Mouse (Mus musculus) adrenal gland, postnatal 4 days (tissue): ENCODE data around the gene 1700029I15Rik. TPM values are rescaled to one million over a fixed set of nuclear protein-coding genes. Genes with fewer than 3 reads are reported as not detected.
"Not testable (repeated sequence)": the region's sequence is repeated elsewhere in the genome, so short reads cannot be mapped to it uniquely, and the experiment has no call there.

Experiments used
- DNase-seq, 2 experiments: peaks; one replicate each; pipeline ENCODE4 v3.0.0; 2021 to 2022; ENCODE audit warnings: low spot score in 2 of 2, mixed read lengths in 2 of 2
- total RNA-seq, 2 experiments: library from RNA; stranded (reverse); gene quantifications; 2 replicates each; pipeline ENCODE4 v1.2.3; 2021

1700029I15Rik gene
- total RNA-seq, 2 experiments from 2014 or later: 13.8 to 13.9 TPM

- DNase-seq: no peak
Measured at GRCm38 (mm10) chr2:92391116-92391515, 8.8 kb downstream of the 1700029I15Rik start.

GRCm38 (mm10) chr2:92391703-92392317, 9.5 kb downstream of the 1700029I15Rik start:
- no peak for DNase-seq

GRCm38 (mm10) chr2:92392318-92393264, 10.3 kb downstream of the 1700029I15Rik start:
- DNase-seq: no peak

- DNase-seq: no peak
Measured at GRCm38 (mm10) chr2:92395535-92395934, 13.2 kb downstream of the 1700029I15Rik start.

GRCm38 (mm10) chr2:92397436-92397835, 15.1 kb downstream of the 1700029I15Rik start:
- DNase-seq: no peak

GRCm38 (mm10) chr2:92399877-92400276, 17.5 kb downstream of the 1700029I15Rik start:
- DNase-seq: not testable (repeated sequence)

- no peak for DNase-seq
Measured at GRCm38 (mm10) chr2:92400682-92401081, 18.3 kb downstream of the 1700029I15Rik start.

- DNase-seq: no peak
Measured at GRCm38 (mm10) chr2:92401091-92401561, 18.8 kb downstream of the 1700029I15Rik start, which contains the start of gene Mapk8ip1. TSS of gene Mapk8ip1 (minus strand) at chr2:92401263.

- no peak for DNase-seq
Measured at GRCm38 (mm10) chr2:92402591-92403326, 20.4 kb downstream of the 1700029I15Rik start.

GRCm38 (mm10) chr2:92403776-92404319, 21.5 kb downstream of the 1700029I15Rik start:
- DNase-seq: no peak

- DNase-seq: no peak
Measured at GRCm38 (mm10) chr2:92404737-92405136, 22.4 kb downstream of the 1700029I15Rik start.

- DNase-seq: no peak
Measured at GRCm38 (mm10) chr2:92405687-92406086, 23.3 kb downstream of the 1700029I15Rik start.

- DNase-seq: no peak
Measured at GRCm38 (mm10) chr2:92408309-92409045, 26.1 kb downstream of the 1700029I15Rik start.

GRCm38 (mm10) chr2:92411705-92412104, 29.4 kb downstream of the 1700029I15Rik start:
- DNase-seq: no peak

GRCm38 (mm10) chr2:92421723-92422387, 39.5 kb downstream of the 1700029I15Rik start:
- DNase-seq: no peak

GRCm38 (mm10) chr2:92422388-92423135, 40.2 kb downstream of the 1700029I15Rik start:
- no peak for DNase-seq

GRCm38 (mm10) chr2:92423156-92423555, 40.8 kb downstream of the 1700029I15Rik start:
- DNase-seq: no peak

GRCm38 (mm10) chr2:92423702-92424461, 41.5 kb downstream of the 1700029I15Rik start:
- peak; percentile 80 to 89 for DNase-seq
